In genomic region chr12:84217111-84217507, GRCm38 (mm10) we compare ENCODE assay signal across 8 mouse cellular contexts. TPM values are rescaled to one million over a fixed set of nuclear protein-coding genes. Genes with fewer than 3 reads are reported as not detected.
DNase-seq lines count a peak whose midpoint lies in the region; ATAC-seq lines count a peak whose summit lies in the region.

No protein-coding gene starts in this region.

- 0 out of 2 replicates have a peak overlapping the region, but pooled peaks have one; percentile 71 for H3K9ac ChIP-seq in hindbrain, embryonic 14.5 days

- no peak for DNase-seq in frontal cortex, postnatal 14 days (ENCODE audit: low spot score in 2 of 2)
- DNase-seq in hindbrain, embryonic 14.5 days (ENCODE audit: low spot score): no peak
- DNase-seq in lung, postnatal 36 days: peak; percentile 68
- no peak for DNase-seq in retina, embryonic 14.5 days (ENCODE audit: low spot score)
- DNase-seq in frontal cortex, postnatal 10 days (ENCODE audit: low spot score in 2 of 2): no peak
- no peak for DNase-seq in left cerebral cortex, postnatal 4 days

- intact Hi-C loops in left cerebral cortex, postnatal 4 days (cut with DNase I): no loop called here

- 28% methylated on average over 4 of the region's 4 CpGs for WGBS in hindbrain, embryonic 14.5 days

- H3K9me3 ChIP-seq in hindbrain, embryonic 14.5 days (ENCODE audit: control insufficient read depth, low read length): no peaks in the 10 kb centered on the region

- H3K36me3 ChIP-seq in hindbrain, embryonic 14.5 days (replicated peaks; ENCODE audit: control insufficient read depth, insufficient read depth): no peaks in the 10 kb centered on the region

- peaks cover 39% of the 10 kb centered on the region for H3K4me1 ChIP-seq in brown adipose tissue, adult 24 weeks (ENCODE audit: control insufficient read depth, insufficient read depth, insufficient read length, low read length)
- peaks cover 20% of the 10 kb centered on the region for H3K4me1 ChIP-seq in hindbrain, embryonic 14.5 days (replicated peaks; ENCODE audit: control insufficient read depth, insufficient read depth, low read length)

- H3K4me3 ChIP-seq in brown adipose tissue, adult 24 weeks (ENCODE audit: insufficient read depth, low read depth, low read length): peak overlapping the region; percentile 93
- peak overlapping the region; percentile 66 for H3K4me3 ChIP-seq in hindbrain, embryonic 14.5 days (replicated peaks; ENCODE audit: low read length)

- ATAC-seq in frontal cortex, adult (ENCODE audit: low TSS enrichment): peak; percentile 21; the same call in 1 of the 2 replicates
- ATAC-seq in hindbrain, embryonic 14.5 days (ENCODE audit: low FRiP score): no peak

- peak overlapping the region; percentile 92 for H3K4me2 ChIP-seq in hindbrain, embryonic 14.5 days (replicated peaks)

- peak overlapping the region; percentile 85; the same call in 1 of the 2 replicates for H3K27ac ChIP-seq in brown adipose tissue, adult 24 weeks (replicated peaks; ENCODE audit: low read depth, low read length)
- H3K27ac ChIP-seq in hindbrain, embryonic 14.5 days: peak overlapping the region; percentile 72; the same call in 1 of the 2 replicates

- 0 out of 2 replicates have a peak, but pooled peaks cover 8% of the 10 kb centered on the region for H3K27me3 ChIP-seq in hindbrain, embryonic 14.5 days (ENCODE audit: control insufficient read depth, insufficient read depth, low read length)

RNA-seq across cellular contexts. Expression of gene Elmsan1, which starts 1.6 kb away (rescaled TPM):
- polyA plus RNA-seq in brown adipose tissue, adult 24 weeks (2012; ENCODE audit: insufficient read depth, insufficient read length, missing spikeins): 6.9 and 9.5 TPM in 2 replicates
- 4.4 and 4.8 TPM in 2 replicates for polyA plus RNA-seq in hindbrain, embryonic 14.5 days (2014; fragmentation: Nextera tagmentation; extraction: Ambion mirVana)
- 10 to 100 TPM; 12.9 to 14.9 TPM for total RNA-seq in left cerebral cortex, postnatal 4 days (2021)
